Comparison of ENCODE assay signal across 9 mouse cellular contexts in the genomic region with DNA sequence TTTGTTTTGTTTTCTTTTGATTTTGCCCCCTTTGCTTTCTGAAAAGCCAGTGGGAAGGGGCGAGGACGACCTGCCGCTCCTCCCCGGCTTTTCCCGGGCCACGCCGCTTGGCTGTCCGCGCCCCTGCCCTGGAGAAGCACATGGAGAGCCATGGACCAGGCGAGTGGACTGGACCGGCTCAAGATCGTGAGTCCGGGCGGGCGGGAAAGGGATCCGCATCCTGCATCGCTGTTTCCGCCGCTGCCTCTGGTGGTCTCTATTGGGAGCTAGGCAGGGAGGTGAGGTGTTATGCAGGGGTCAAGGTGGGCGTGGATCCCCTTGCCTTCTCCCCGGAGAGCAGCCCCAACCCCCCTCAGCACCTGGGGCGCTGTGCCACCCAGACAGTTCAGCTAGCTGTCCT. TPM values are rescaled to one million over a fixed set of nuclear protein-coding genes. Genes with fewer than 3 reads are reported as not detected.
A peak's percentile ranks its signal among the peaks of the same experiment; 100 is the strongest.
DNase-seq lines count a peak whose midpoint lies in the region; ATAC-seq and TF ChIP-seq lines count a peak whose summit lies in the region.
"Had no signal": no experiment of that assay in that cellular context is flagged by ENCODE, and none has a peak within 500 bp of the region (broad histone marks: within the 10 kb centered on the region; RNA-seq: fewer than 3 reads in every experiment).

No protein-coding gene starts in this region.

- no peak for TF ChIP-seq CTCF in liver, adult 2 months (IDR thresholded peaks at IDR 0.05; ENCODE audit: low read depth, low read length)
- TF ChIP-seq CTCF in bone marrow, adult 2 months (IDR thresholded peaks at IDR 0.05; ENCODE audit: control insufficient read depth, insufficient read depth, low read length): no peak

- peak overlapping the region; percentile 29; the same call in 1 of the 2 replicates for H3K9ac ChIP-seq in liver, adult 2 months (ENCODE audit: low read depth, low read length)
- H3K9ac ChIP-seq in kidney, embryonic 14.5 days (ENCODE audit: low read depth, low read length): peak overlapping the region; percentile 67

- no peaks in the 10 kb centered on the region for H3K36me3 ChIP-seq in liver, adult 2 months (ENCODE audit: control insufficient read depth, insufficient read depth, low read length)
- H3K36me3 ChIP-seq in heart, embryonic 10.5 days: no peaks in the 10 kb centered on the region
- H3K36me3 ChIP-seq in kidney, embryonic 14.5 days (ENCODE audit: control insufficient read depth, insufficient read depth, low read length): no peaks in the 10 kb centered on the region

- TF ChIP-seq POLR2A in liver, adult 2 months (IDR thresholded peaks at IDR 0.05; ENCODE audit: extremely low read depth, insufficient read depth, low read length): no peak
- TF ChIP-seq POLR2A in bone marrow, adult 2 months (IDR thresholded peaks at IDR 0.05; ENCODE audit: borderline replicate concordance, control insufficient read depth, low read depth, low read length): no peak

- peaks cover 4% of the 10 kb centered on the region for H3K4me1 ChIP-seq in liver, adult 2 months (ENCODE audit: control insufficient read depth, insufficient read depth, low read length)
- H3K4me1 ChIP-seq in bone marrow, adult 2 months (ENCODE audit: control insufficient read depth, insufficient read depth, low read length): no peaks in the 10 kb centered on the region
- H3K4me1 ChIP-seq in heart, embryonic 10.5 days: peaks cover 28% of the 10 kb centered on the region
- no peaks in the 10 kb centered on the region for H3K4me1 ChIP-seq in kidney, embryonic 14.5 days (ENCODE audit: control insufficient read depth, insufficient read depth, low read length)

- no peaks in the 10 kb centered on the region for H3K9me3 ChIP-seq in heart, embryonic 10.5 days
- H3K9me3 ChIP-seq in kidney, embryonic 14.5 days (ENCODE audit: control insufficient read depth, low read length): no peaks in the 10 kb centered on the region

- H3K27ac ChIP-seq in liver, adult 2 months (replicated peaks; ENCODE audit: insufficient read depth, low read depth, low read length): no peak overlapping the region
- H3K27ac ChIP-seq in bone marrow, adult 2 months (ENCODE audit: control insufficient read depth, insufficient read depth, low read depth, low read length, poor library complexity): no peak overlapping the region
- peak overlapping the region; percentile 97 for H3K27ac ChIP-seq in heart, embryonic 10.5 days
- H3K27ac ChIP-seq in kidney, embryonic 14.5 days (ENCODE audit: low read depth, low read length): no peak overlapping the region
- H3K27ac ChIP-seq: macrophage had no signal

- H3K27me3 ChIP-seq in liver, adult 2 months (ENCODE audit: control insufficient read depth, insufficient read depth, low read length): peaks cover 12% of the 10 kb centered on the region
- no peaks in the 10 kb centered on the region for H3K27me3 ChIP-seq in heart, embryonic 10.5 days (ENCODE audit: insufficient read depth, poor library complexity, severe bottlenecking)
- H3K27me3 ChIP-seq in kidney, embryonic 14.5 days (ENCODE audit: control insufficient read depth, insufficient read depth, low read length): 0 out of 2 replicates have a peak, but pooled peaks cover 3% of the 10 kb centered on the region

- peak overlapping the region; percentile 67 for H3K4me3 ChIP-seq in liver, adult 2 months (ENCODE audit: insufficient read depth, low read depth, low read length)
- peak overlapping the region; percentile 74 for H3K4me3 ChIP-seq in bone marrow, adult 2 months (replicated peaks; ENCODE audit: control insufficient read depth, low read depth, low read length)
- H3K4me3 ChIP-seq in heart, embryonic 10.5 days: peak overlapping the region; percentile 82
- H3K4me3 ChIP-seq in kidney, embryonic 14.5 days (ENCODE audit: low read length): peak overlapping the region; percentile 63

- peak; percentile 76 for ATAC-seq in kidney, embryonic 14.5 days (ENCODE audit: low FRiP score, low TSS enrichment)

- H3K4me2 ChIP-seq in kidney, embryonic 14.5 days (replicated peaks; ENCODE audit: low read depth, low read length): peak overlapping the region; percentile 96

- H3K79me2 ChIP-seq in liver, adult 2 months (ENCODE audit: control insufficient read depth, insufficient read depth, low read length): no peaks in the 10 kb centered on the region

- WGBS in liver, adult 2 months: 2% methylated on average over 22 of the region's 22 CpGs
- under 1% methylated on average over 22 of the region's 22 CpGs for WGBS in bone marrow, adult 2 months
- under 1% methylated on average over 22 of the region's 22 CpGs for WGBS in heart, embryonic 10.5 days
- WGBS in kidney, embryonic 14.5 days: 0% methylated on average over 22 of the region's 22 CpGs

- DNase-seq in liver, adult 2 months (ENCODE audit: extremely low read depth, low read depth, low spot score): no peak
- DNase-seq in liver: no peak
- peak; percentile 77 for DNase-seq in heart, embryonic 10.5 days (ENCODE audit: low spot score)
- DNase-seq in lung, postnatal 36 days: peak; percentile 23
- peak; percentile 29 for DNase-seq in right cerebral cortex, postnatal 4 days
- DNase-seq in spleen, postnatal 36 days (ENCODE audit: low spot score in 2 of 2): no peak

RNA-seq across cellular contexts. Expression of a gene that starts 1.9 kb away (rescaled TPM):
- 0.46 and 1.1 TPM in 2 replicates for total RNA-seq in liver, adult 2 months (2014; rRNA removed)
- 0.06 and 0.12 TPM in 2 replicates for polyA plus RNA-seq in liver, adult 2 months (2012; rRNA removed)
- polyA plus RNA-seq in bone marrow, adult 2 months (2011; ENCODE audit: insufficient read depth, insufficient read length, low replicate concordance, missing spikeins): 0.65 and 0.77 TPM in 2 replicates
- 8.3 and 11.3 TPM in 2 replicates for polyA plus RNA-seq in heart, embryonic 10.5 days (2016; fragmentation: Nextera tagmentation; extraction: Ambion mirVana)
- polyA plus RNA-seq in kidney, embryonic 14.5 days (2014; fragmentation: Nextera tagmentation; extraction: Ambion mirVana): 1.2 and 1.7 TPM in 2 replicates
- polyA plus RNA-seq: macrophage had no signal

Comparison
In these comparisons a context has a peak if more than half of its experiments do, and no peak if none do; other contexts are left out.
1. DNase-seq: peak in heart, embryonic 10.5 days (single experiment), lung, postnatal 36 days (single experiment) and right cerebral cortex, postnatal 4 days (single experiment); none in liver, adult 2 months (single experiment), liver (single experiment) and spleen, postnatal 36 days (0 of 2).
2. Peak in every context shown above with its lines, with median percentiles within 50 percentile points of each other: H3K4me3 ChIP-seq.